7 mouse cellular contexts compared by ENCODE assay signal in the genomic region with DNA sequence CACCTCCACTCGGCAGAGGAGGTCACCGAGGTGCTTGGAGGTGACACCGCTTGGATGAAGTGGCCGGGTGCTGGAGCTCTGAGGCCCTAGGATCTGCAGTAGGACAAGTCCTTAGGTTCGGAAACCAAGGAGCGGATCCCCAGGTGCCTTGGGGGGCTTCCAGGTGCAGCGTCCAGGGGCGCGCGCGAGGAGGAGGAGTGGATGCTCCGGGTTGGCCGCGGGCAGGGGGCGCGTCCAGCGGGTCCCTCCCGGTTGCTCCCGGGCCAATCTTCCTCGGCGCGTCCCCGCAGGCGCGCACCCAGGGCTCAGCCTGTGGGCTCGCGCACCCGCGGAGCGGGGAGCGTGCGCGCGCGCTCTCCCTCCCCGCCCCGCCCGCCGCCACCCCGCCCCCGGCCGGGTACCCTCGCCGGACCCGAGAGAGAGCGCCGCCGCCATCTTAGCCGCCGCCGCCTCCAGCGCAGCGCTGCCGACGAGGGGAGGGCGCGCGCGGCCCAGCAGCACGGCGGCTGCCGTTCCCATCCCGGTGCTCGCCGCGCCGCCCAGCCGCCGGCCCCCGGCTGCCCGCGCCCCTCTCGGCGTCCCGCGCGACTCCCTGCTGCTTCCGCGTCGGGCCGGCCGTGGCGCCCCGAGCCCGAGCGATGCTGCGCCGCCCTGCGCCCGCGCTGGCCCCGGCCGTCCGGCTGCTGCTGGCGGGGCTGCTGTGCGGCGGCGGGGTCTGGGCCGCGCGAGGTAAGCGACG. TPM values are rescaled to one million over a fixed set of nuclear protein-coding genes. Genes with fewer than 3 reads are reported as not detected.
DNase-seq lines count a peak whose midpoint lies in the region; ATAC-seq and TF ChIP-seq lines count a peak whose summit lies in the region.

TSS of gene Clstn1 (plus strand) at position 425 of the 739 bp plus-strand sequence.

- H3K4me3 ChIP-seq in layer of hippocampus, adult 2 months, result peak within 1 kb of the TSS; percentile 90
- peak within 1 kb of the TSS; percentile 86 for H3K4me3 ChIP-seq in lung, embryonic 16.5 days (ENCODE audit: low read length)

- peak within 1 kb of the TSS; percentile 87 for H3K9ac ChIP-seq in lung, embryonic 16.5 days (ENCODE audit: low read length)

- in situ Hi-C loops in Patski (cut with MboI; ENCODE audit: low pct_unique_long_range_greater_than_20kb), result no loop called here

- no peaks in the 10 kb centered on the region for H3K9me3 ChIP-seq in lung, embryonic 16.5 days (ENCODE audit: control insufficient read depth, low read length)

- CTCF ChIA-PET in Patski (lab: Charles Lee), result no interaction called here

- DNase-seq in Patski (ENCODE audit: low read depth, low spot score), result no peak
- DNase-seq in cerebellum, adult 18-20 months, result peak; percentile 73 to 90
- DNase-seq in heart, postnatal 4 days, result peak; percentile 75
- DNase-seq in layer of hippocampus, adult 2 months (ENCODE audit: low spot score in 2 of 2), result peak in 1 of 2 experiments; percentile 69
- DNase-seq in retina, embryonic 14.5 days (ENCODE audit: low spot score), result peak; percentile 86

- peak within 1 kb of the TSS; percentile 98 for H3K4me2 ChIP-seq in lung, embryonic 16.5 days (ENCODE audit: low read depth, low read length)

- POLR2A ChIA-PET in Patski (lab: Charles Lee), result no interaction called here

- H3K27me3 ChIP-seq in Patski, result no peaks in the 10 kb centered on the region
- H3K27me3 ChIP-seq in lung, embryonic 16.5 days (ENCODE audit: control insufficient read depth, insufficient read depth, low read depth, low read length), result peaks cover 18% of the 10 kb centered on the region

- ATAC-seq in Patski, result peak; percentile 21
- peak; percentile 39 for ATAC-seq in frontal cortex, adult (ENCODE audit: low TSS enrichment)
- ATAC-seq in lung, embryonic 16.5 days (ENCODE audit: low read depth), result peak; percentile 85

- peak within 1 kb of the TSS; percentile 95 for H3K27ac ChIP-seq in layer of hippocampus, adult 2 months
- no peak within 1 kb of the TSS for H3K27ac ChIP-seq in lung, embryonic 16.5 days (ENCODE audit: low read length)

- under 1% methylated on average over 58 of the region's 103 CpGs for WGBS in lung, embryonic 16.5 days

- TF ChIP-seq CTCF in Patski (IDR thresholded peaks at IDR 0.05), result no peak
- TF ChIP-seq CTCF in layer of hippocampus, adult 2 months (conservative IDR thresholded peaks at IDR 0.05), result no peak

- peaks cover 11% of the 10 kb centered on the region for H3K4me1 ChIP-seq in lung, embryonic 16.5 days (replicated peaks; ENCODE audit: control insufficient read depth, insufficient read depth, low read length)

- no peaks in the 10 kb centered on the region for H3K36me3 ChIP-seq in lung, embryonic 16.5 days (ENCODE audit: control insufficient read depth, insufficient read depth, low read length)

RNA-seq across cellular contexts. Expression of gene Clstn1, which starts in this region (rescaled TPM):
- 195 TPM for polyA plus RNA-seq in Patski (2021)
- total RNA-seq in heart, postnatal 4 days (2021), result 10 to 100 TPM; 66.8 to 73.7 TPM
- total RNA-seq in layer of hippocampus, adult 2 months (2021), result 100 to 1,000 TPM; 748 to 817 TPM
- polyA plus RNA-seq in lung, embryonic 16.5 days (2015; fragmentation: Nextera tagmentation; extraction: Ambion mirVana), result 13.6 and 15.3 TPM in 2 replicates

Comparison
In these comparisons a context has a peak if more than half of its experiments do, and no peak if none do; other contexts are left out.
1. RNA of gene Clstn1 (total RNA-seq): 748 to 817 TPM in layer of hippocampus, adult 2 months; 66.8 to 73.7 TPM in heart, postnatal 4 days; every median in the first group is over 10 times any median in the second.
2. RNA of gene Clstn1 (polyA plus RNA-seq): 195 TPM in Patski (single experiment); 13.6 to 15.3 TPM in lung, embryonic 16.5 days; every median in the first group is over 10 times any median in the second.
3. ATAC-seq: peak in every context shown above with its lines; median percentile 85 in lung, embryonic 16.5 days; 39 in frontal cortex, adult; 21 in Patski.